Mouse (Mus musculus): ENCODE measurements around the gene Dennd4a. TPM values are rescaled to one million over a fixed set of nuclear protein-coding genes. Genes with fewer than 3 reads are reported as not detected.
A peak's percentile ranks its signal among the peaks of the same experiment; 100 is the strongest.

Gene Dennd4a
- total RNA-seq, 2 experiments from 2014 or later = 58.2 to 62.8 TPM

GRCm38 (mm10) chr9:64939790-64940189, 128.7 kb downstream of the Dennd4a start:
- DNase-seq (ENCODE audit: low spot score in 2 of 2) = no peak
- intact Hi-C loops (cut with DNase I) = loop anchor here (10.0 kb wide), 1 partner anchor 165 kb away; no protein-coding TSS in a partner anchor

- intact Hi-C loops (cut with DNase I) = no loop called here
- no peak for DNase-seq (ENCODE audit: low spot score in 2 of 2)
Observed at GRCm38 (mm10) chr9:64940731-64941346, 129.7 kb downstream of the Dennd4a start.

- intact Hi-C loops (cut with DNase I) = no loop called here
- no peak for DNase-seq (ENCODE audit: low spot score in 2 of 2)
Observed at GRCm38 (mm10) chr9:64941650-64942049, 130.5 kb downstream of the Dennd4a start.

GRCm38 (mm10) chr9:64943997-64944396, 132.9 kb downstream of the Dennd4a start:
- no peak for DNase-seq (ENCODE audit: low spot score in 2 of 2)
- intact Hi-C loops (cut with DNase I) = no loop called here

GRCm38 (mm10) chr9:64947483-64948095, 136.4 kb downstream of the Dennd4a start:
- intact Hi-C loops (cut with DNase I) = no loop called here
- DNase-seq (ENCODE audit: low spot score in 2 of 2) = no peak

- no peak for DNase-seq (ENCODE audit: low spot score in 2 of 2)
- intact Hi-C loops (cut with DNase I) = loop anchor here (10.0 kb wide), 1 partner anchor 606 kb away; the partner anchor contains the start of gene Dis3l
Observed at GRCm38 (mm10) chr9:64951161-64951657, 140.1 kb downstream of the Dennd4a start, which contains the start of gene Slc24a1. Gene Slc24a1 (minus strand): TSS chr9:64951607.

- no peak for DNase-seq (ENCODE audit: low spot score in 2 of 2)
- intact Hi-C loops (cut with DNase I) = loop anchor here (10.0 kb wide), 1 partner anchor 607 kb away; the partner anchor contains the start of gene Dis3l
Observed at GRCm38 (mm10) chr9:64952055-64952454, 140.9 kb downstream of the Dennd4a start.

- DNase-seq (ENCODE audit: low spot score in 2 of 2) = no peak
- intact Hi-C loops (cut with DNase I) = loop anchor here (10.0 kb wide), 1 partner anchor 608 kb away; the partner anchor contains the start of gene Dis3l
Observed at GRCm38 (mm10) chr9:64953190-64953589, 142.1 kb downstream of the Dennd4a start.

GRCm38 (mm10) chr9:64956337-64956736, 145.2 kb downstream of the Dennd4a start:
- intact Hi-C loops (cut with DNase I) = loop anchor here (10.0 kb wide), 1 partner anchor 612 kb away; the partner anchor contains the start of gene Dis3l
- DNase-seq (ENCODE audit: low spot score in 2 of 2) = no peak

GRCm38 (mm10) chr9:64957276-64957675, 146.1 kb downstream of the Dennd4a start:
- no peak for DNase-seq (ENCODE audit: low spot score in 2 of 2)
- intact Hi-C loops (cut with DNase I) = loop anchor here (10.0 kb wide), 1 partner anchor 612 kb away; the partner anchor contains the start of gene Dis3l

- peak; percentile 97 for DNase-seq (ENCODE audit: low spot score in 2 of 2)
- intact Hi-C loops (cut with DNase I) = loop anchor here (5.0 kb wide), 2 partner anchors 58 to 183 kb away; no protein-coding TSS in a partner anchor
Observed at GRCm38 (mm10) chr9:64960117-64960977, 149.2 kb downstream of the Dennd4a start, which contains the start of gene Ints14. Gene Ints14 (plus strand): TSS chr9:64960905.

- DNase-seq (ENCODE audit: low spot score in 2 of 2) = no peak
- intact Hi-C loops (cut with DNase I) = loop anchor here (5.0 kb wide), 2 partner anchors 59 to 184 kb away; no protein-coding TSS in a partner anchor
Observed at GRCm38 (mm10) chr9:64960978-64961320, 149.8 kb downstream of the Dennd4a start.

Other genes with a start within 250 kb of the Dennd4a start
- 100 to 1,000 TPM; 216 to 234 TPM for gene Rab11a, start 73.6 kb upstream of the Dennd4a start, total RNA-seq (2021)
- under 1 TPM; 0.07 to 0.23 TPM for gene Slc24a1, start 140.3 kb downstream of the Dennd4a start, total RNA-seq (2021)
- 10 to 100 TPM; 19.5 to 20.2 TPM for gene Ints14, start 149.6 kb downstream of the Dennd4a start, total RNA-seq (2021)
- 100 to 1,000 TPM; 152 to 157 TPM for gene Hacd3, start 210.4 kb downstream of the Dennd4a start, total RNA-seq (2021)
- 100 to 1,000 TPM; 153 to 164 TPM for gene Dpp8, start 221.1 kb downstream of the Dennd4a start, total RNA-seq (2021)

Data from left cerebral cortex, postnatal 36 days (tissue).